Mouse (Mus musculus) A20 (cell line): ENCODE data around the gene Vmn2r38.
"Not testable (repeated sequence)": the region's sequence is repeated elsewhere in the genome, so short reads cannot be mapped to it uniquely, and the experiment has no call there.

Source experiments
- DNase-seq: peaks from one replicate; pipeline ENCODE4 v3.0.0-alpha.2; 2011; ENCODE audit warnings: low read depth, low spot score

The Vmn2r38 gene

GRCm38 (mm10) chr7:9097781-9098180 lies at the start of gene Vmn2r38:
Gene Vmn2r38, minus strand, starts transcription at chr7:9097881.
- not testable (repeated sequence) for DNase-seq

- DNase-seq = not testable (repeated sequence)
Measured at GRCm38 (mm10) chr7:9065353-9065752, 32.3 kb downstream of the Vmn2r38 start.

GRCm38 (mm10) chr7:9030698-9031097 lies 67.0 kb downstream of the Vmn2r38 start, which contains the start of gene Vmn2r39:
Gene Vmn2r39, minus strand, starts transcription at chr7:9030798.
- not testable (repeated sequence) for DNase-seq
